Mouse (Mus musculus) thymus, postnatal 4 days (tissue): Measurements from ENCODE around the gene Lypd4.
"Not testable (repeated sequence)": the region's sequence is repeated elsewhere in the genome, so short reads cannot be mapped to it uniquely, and the experiment has no call there.

Experiments used
- DNase-seq: peaks from one replicate; pipeline ENCODE4 v3.0.0; 2021

The Lypd4 gene

DNA sequence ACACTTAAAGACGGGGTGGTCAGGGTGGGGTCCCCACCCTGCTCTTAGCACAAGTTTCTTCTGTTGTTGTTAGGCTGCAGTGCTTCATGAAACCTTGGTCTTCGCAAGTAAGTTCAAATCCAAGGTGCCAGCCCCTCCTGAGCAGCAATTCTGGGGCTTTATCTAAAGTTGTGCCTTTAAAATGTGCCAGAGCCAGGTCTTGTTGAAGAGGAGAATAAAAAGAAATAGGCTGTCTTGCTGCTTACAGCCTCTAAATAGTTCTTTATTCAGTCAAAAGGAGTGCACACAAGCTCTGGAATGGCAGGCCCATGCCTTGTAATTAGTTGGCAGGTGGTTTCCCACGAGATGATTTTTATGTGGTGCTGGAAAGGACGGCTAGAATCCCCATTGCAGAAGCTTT lies 17.4 kb upstream of the Lypd4 start:
- no peak for DNase-seq

DNA sequence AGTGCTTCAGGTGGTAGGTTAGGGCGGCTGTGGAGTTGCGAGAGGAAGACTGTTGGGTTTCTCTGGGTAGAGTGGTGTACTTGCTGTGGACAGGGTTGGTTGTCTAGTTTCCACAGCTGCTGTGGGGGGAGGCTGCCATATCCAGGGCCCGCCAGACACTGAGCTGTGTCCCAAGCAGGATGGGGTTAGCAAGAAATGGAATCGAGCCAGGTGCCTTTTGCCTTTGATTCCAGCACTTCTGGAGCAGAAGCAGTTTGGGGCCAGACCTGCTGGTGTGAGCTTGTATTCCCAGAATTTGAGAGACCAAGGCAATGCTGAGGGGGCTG lies 16.5 kb upstream of the Lypd4 start:
- DNase-seq: no peak

DNA sequence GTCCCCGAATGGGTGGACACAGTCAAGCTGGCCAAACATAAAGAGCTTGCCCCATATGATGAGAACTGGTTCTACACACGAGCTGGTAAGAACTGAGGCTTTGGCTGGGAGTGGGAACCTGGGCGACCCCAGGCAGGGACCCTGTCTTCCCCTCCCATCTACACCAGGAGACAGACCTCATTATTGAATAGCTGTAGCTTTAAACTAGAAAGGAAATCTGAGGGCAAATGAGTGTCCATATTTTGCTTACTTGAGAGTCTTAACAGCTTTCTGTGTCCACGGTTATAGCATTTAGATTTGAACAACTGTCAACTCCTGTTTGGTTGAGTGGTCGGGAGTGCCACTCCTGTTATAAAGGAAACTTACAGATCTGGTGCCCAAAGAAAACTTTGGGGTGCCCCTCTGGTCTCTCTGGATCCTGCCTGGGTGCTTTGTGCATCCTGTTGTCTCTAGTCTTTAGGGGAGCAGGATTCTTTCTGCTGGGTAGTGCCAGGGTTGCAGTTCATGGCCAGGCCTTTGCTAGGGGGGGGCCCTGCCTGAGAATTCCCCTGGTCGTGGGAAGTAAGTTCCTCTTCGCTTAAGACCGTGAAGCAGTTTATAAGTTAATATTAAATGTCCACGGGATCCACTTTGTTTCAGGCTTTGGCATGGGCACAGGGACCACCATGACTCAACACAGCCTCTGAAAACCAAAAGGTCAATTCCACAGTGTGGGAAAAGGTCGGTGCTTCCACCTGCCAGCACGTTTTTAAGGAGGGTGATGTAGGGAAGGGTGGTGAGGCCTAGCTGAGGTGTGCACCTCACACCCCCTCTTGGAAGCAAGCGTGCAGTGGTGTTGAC lies 15.9 kb upstream of the Lypd4 start:
- DNase-seq: no peak

DNA sequence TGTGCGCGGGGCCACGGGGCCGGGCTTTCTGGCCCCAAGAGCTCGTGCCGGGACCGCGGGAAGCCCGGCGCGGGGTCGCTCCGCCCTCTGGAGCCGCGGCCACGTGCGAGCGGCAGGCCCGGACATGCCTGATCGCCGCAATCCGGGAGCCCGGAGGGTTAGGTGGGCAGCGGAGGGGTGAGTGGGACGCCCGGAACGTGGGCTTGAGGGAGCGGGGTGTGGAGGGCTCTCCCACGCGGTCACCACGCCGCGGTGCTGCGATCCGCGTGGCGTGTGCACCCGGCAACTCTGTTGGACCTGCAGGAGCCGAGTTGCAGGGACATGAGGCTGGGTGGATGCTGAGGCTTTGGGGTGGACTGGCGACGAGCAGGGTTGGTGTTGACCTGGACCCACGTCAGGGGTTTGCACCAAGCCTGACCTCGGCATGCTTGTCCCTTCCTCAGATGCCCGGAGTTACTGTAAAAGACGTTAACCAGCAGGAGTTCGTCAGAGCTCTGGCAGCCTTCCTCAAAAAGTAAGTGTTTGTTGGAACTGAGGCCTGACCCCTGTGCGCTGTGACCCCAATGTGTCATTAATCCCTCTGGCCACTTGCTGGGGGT lies 15.1 kb upstream of the Lypd4 start:
- peak; percentile 35 for DNase-seq

DNA sequence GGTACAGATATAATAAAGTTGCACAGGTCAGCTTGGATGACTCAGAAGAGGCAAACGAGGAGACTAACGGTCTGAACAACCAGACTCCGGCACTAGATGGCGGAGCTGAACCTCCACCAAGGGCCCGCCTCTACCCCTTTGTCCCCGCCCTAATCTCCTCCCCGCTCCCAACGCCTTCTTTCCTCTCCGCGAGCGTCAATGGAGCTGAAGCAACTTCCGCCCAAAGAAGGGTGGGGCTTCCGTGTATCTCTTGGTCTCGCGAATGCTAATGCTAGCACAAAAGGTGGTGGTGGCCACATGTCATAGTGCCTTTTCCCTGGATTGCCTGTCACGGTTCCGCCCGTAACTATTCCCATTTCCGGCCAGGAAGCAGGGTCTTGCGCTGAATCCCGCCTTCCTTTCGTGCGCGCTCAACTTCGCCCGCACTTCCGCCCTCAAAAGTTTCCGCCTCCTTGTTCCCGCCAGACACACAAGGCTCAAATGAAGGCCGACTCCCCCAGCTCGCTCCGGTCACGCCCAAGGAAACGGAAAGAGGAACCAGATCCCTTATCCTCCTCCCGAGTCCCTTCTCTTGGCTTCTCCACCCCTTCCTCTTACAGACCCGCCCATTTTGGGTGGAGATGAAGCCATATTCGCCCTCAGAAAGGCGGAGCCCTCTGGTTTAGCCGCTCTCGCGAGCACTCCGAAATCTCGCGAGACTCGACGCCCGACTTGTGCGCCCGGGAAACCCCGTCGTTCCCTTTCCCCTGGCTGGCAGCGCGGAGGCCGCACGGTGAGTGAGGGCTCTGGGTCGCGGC lies 14.4 kb upstream of the Lypd4 start, which contains the start of gene Rps19:
Rps19 (plus strand) TSS at position 476 of the 797 bp plus-strand sequence.
- DNase-seq: peak; percentile 97

DNA sequence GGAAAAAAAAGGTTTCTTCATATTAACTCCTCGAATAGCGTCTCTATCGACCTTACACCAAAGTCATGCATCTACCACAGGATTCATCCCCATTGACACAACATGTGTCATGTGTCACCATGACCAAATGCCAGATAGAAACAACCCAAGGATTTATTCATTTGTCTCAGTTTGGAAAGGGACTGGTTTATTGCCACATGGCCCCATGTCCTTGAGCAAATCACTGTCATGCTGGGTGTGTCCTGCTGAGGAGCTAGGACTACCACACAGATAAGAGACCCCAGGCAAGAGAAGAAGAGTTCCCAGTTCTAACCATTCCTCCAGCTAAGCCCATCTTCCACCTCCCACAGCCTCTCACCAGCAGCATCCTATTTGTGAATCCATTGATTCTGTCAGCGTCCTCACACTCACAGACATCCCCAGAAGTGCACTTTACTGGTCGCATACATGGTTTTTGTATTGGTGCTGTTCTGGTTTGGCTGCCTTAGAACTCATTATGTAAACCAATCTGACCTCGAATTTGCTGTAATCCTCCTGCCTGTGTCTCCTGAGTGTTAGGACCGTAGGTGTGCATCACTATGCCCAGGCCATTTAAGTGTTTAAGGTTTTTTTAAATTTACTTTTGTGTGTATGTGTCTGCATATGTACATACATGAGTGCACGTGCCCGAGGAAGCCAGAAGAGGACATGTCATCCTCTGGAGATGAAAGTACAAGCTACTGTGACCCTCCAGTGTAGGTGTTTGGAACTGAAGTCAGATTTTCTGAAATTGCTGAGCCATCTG lies 12.9 kb upstream of the Lypd4 start:
- no peak for DNase-seq

DNA sequence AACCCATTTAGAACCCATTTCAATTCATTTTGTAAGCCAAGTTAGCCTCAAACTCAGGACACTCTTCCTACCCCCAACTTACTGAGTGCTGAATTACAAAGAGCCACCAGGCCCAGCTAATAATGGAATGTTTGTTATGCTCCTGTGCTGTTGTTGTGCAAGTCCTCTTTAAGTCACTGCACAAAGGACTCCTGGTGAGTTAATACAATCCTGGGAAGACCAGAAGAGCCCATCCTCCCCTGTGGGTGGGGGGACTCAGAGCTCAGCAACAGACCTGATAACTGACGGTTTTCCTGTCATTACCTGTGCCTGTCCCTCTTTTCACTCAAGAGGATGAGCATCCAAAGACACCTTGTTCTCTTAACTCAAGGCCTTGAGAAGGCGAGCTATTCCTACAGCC lies 9.9 kb upstream of the Lypd4 start:
- no peak for DNase-seq

DNA sequence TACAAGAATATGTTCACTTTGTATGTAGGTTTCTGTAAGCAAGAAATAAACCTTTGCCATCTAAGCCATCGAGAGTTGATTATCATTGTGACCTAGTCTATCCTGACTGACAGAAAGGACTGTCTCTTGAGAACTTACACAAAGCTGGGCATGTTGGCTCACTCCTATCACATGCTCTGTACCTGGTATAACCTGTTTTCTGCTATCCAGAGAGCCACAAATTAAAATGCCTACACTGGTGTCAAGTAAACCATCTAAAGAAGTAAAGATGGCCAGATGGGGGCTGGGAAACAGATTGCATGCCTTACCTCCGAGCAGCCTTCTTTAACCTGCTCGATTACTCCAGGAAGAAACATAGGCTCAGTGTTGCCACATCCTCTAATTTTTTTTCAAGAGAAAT lies 7.8 kb upstream of the Lypd4 start:
- no peak for DNase-seq

DNA sequence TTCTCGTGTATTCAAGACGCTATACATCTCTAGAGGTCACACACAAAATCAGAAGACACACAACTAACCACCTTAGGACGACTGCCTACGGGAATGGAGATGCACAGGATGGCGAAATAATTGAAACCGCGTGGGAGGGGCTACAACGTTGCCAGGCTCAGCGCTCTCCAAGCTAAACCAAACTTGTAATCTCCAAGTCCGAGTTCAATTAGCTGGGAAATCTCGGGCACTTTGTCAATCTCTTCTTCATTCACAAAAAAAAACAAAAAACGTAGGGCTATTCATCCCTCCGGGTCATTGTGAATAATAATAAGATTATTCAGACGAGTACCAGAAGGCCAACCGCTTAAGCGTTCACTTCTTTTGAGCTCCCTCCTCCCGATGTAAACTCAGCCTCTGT lies 661 bp downstream of the Lypd4 start:
- DNase-seq: no peak

DNA sequence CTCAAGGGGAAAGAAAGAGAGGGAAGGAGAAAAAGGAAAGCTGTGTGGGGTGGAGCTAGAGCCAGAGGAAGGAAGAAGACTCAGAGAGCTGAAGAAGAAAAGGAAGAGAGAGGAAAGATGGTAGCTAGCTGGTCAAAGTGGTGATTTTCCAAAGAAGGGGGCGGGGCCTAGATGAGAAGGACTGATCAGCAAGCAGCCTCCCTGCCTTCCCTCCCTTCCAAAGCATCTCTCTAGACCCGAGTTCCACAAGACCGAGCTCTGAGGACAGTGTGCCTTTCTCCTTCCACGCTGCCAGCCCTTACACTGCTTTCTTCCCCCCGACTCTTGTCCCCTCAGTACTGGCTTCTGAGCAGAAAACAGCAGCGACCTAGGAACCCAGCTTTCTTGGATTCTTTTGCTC lies 5.6 kb downstream of the Lypd4 start:
- DNase-seq: no peak

DNA sequence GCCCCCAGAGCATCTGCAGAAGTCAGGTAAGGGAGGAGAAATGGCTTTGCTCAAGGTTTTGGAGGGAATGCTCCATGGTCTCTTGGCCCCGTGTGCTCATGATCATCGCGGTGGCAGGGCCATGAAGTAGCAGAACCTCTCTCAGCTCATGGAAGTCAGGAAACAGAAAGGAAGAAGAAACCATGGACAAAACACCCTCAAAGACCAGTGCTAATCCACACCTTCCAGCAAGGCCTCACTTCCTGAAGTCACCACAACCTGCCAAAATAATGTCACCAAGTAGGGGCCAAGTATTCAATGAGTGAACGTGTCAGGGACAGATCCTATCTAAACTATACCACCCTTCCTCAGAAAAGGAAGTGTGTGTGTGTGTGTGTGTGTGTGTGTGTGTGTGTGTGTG lies 6.9 kb downstream of the Lypd4 start:
- DNase-seq: no peak

DNA sequence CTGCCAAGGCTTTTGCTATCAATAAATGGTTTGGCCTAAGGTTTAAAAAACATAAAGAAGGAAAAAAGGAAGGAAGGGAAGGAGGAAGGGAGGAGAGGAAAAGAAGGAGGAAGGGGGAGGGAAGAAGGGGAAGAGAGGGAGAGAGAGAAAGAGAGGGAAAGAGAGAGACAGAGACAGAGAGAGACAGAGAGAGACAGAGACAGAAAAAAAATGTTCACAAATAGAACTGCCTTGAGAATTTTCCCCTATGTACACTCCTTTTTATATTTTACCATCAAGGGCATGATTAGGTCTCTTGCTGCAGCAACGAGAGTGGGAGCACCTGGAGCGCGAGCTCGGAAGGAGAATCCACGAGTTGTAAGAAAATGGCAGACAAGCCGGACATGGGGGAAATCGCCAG lies 7.8 kb downstream of the Lypd4 start, which contains the start of gene Gm9844:
Gm9844 (plus strand) TSS at position 301 of the 400 bp plus-strand sequence.
- DNase-seq: no peak

DNA sequence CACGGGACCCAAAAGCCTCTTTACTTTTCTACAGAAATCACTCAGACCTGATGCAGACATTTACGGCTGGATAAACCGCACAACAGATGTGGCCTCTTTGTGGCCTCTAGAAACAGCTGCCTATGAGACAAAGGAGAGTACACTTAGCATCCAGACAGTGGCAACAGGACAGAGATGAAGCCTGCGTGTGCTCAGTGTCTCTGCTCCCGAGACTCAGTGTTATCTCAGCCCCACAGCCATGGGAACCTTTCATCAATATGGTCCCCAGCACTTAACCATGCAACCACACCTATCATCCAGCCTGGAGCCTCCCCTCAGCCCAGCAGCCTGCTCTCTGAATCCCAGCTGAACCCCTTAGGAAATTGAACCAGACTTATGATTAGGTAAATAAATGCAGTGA lies 10.5 kb downstream of the Lypd4 start:
- DNase-seq: no peak

DNA sequence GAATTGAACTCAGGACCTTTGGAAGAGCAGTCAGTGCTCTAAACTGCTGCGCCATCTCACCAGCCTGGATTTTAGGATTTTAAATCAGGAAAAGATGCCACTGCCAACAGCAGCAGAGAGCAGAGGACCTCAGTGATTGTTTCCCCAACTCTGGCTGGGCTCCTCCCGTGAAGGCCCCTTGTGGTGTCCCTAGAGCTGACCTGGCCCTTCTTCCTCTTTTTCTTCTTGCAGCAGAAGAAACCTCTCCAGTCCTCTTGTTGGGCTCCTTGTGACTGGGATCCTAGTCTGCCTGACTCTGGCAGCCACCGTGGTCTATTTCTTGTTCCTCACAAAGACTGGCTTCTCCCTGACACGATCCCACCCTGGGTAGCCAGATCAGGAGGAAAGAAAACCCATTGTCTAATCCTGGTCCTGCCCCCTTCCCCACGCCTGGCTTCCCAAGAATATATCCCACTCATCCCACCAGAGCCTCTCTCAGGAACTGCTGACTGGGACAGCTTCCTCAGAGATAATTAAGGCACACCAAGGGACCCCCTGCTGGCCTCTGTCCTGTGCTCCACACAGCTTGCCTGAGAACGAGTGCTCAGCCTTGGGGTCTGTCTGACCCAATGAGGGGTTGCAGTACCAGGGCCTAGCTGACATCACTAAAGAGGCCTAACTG lies 13.2 kb downstream of the Lypd4 start:
- no peak for DNase-seq

DNA sequence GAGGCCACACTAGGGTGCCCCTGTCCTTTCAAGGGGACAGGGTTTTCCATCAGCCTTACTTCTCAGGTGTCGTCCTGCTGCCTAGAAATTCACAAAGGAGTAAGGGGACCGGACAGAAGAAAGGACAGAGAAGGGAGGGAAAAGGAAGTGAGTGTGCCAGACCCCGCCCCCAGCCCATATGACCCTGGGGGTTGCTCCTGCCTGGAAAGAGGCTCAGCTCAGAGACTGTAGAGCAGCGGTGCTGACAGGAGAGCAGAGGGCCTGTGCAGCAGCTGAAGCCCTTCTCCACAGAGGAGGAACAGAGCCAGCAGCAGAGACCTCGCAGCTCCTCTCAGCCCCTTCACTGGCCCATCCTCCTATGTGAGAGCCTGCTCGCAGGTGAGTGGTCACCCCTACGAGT lies 16.0 kb downstream of the Lypd4 start:
- DNase-seq: no peak

DNA sequence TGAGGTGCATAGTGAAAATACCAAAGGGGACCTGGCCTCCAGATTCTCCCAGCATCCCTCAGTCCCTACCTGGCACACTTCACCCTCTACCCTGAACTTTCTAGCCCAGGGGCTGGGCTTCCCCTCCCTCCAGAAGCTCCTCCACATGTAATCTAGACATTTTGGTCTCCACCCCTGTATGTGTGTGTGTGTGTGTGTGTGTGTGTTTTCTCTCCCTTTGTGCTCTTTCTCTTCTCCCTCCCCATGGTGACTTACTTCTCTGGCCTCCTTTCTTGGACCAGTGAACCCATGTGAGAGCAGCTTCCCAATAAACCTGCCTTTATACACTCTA lies 16.5 kb downstream of the Lypd4 start:
- no peak for DNase-seq

DNA sequence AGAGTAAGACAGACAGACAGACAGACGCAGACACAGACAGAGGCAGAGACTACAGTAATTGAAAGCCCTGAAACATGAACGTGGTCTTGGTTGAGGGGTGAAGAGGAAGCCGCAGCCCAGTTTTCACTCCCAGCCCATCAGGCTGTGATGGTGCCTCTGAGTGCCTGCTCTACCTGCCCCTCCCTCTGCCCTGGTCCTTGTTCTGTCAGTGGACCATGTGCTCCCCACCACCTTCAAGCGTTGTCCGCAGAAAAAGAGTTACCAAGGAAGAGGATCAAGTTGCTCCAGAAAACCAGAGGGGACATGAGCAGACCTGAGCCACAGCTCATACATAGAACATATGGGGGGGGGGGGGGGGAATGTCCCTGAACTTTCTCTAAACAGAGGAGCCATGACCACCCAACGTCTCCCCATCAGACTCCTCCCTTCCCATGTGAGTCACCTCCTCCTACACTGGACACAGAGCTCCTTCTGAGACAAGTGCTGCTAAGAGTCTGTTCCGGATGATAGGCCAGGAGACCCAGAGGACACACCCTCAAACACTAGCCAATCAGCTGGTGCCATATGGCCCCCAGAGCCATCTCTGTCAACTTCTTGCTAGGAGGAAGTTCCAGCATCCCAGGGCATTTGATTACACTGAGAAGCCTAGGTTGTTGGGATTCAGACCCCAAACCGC lies 17.0 kb downstream of the Lypd4 start:
- no peak for DNase-seq

DNA sequence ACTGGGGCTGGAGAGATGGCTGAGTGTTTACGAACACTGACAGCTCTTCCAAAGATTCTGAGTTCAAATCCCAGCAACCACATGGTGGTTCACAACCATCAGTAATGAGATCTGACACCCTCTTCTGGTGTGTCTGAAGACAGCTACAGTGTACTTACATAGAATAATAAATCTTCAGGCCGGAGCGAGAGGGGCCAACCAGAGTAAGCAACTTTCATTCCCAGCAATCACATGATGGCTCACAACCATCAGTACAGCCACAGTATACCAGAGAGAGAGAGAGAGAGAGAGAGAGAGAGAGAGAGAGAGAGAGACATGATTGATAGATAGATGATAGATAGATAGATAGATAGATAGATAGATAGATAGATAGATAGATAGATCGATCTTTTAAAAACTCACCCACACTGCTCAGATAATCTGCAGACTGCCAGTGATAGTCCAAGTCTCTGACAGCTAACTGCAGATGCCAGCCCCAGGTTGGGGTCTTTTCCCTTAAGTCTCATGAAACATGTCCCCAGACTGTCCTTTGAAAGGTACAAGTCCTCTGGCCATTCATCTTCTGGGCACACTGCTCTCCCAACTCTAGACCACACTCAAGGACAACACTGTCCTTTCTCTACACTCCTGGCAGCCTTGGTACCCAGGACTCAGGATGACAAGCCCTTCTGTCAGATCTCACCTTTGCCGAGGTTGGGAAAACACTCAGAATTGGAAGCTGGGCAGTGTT lies 18.0 kb downstream of the Lypd4 start:
- DNase-seq: no peak

DNA sequence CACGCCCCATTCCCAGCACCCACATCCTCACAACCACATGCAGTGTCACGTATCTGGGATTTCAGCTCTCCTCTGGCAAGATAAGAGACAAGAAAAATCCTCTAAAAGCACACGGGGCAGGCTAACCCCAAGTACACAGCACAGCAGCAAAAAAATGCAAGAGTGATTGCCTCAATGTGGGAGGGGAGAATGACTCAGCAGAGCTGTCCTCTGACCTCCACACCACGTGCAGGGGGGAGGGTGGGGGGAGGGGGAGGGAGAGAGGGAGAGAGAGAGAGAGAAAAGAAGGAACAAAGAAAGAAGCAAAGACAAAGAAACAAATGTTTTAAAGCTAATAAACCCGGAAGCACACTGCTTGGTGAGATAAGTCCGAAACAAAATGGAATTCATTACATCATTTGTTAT lies 18.8 kb downstream of the Lypd4 start:
- no peak for DNase-seq

DNA sequence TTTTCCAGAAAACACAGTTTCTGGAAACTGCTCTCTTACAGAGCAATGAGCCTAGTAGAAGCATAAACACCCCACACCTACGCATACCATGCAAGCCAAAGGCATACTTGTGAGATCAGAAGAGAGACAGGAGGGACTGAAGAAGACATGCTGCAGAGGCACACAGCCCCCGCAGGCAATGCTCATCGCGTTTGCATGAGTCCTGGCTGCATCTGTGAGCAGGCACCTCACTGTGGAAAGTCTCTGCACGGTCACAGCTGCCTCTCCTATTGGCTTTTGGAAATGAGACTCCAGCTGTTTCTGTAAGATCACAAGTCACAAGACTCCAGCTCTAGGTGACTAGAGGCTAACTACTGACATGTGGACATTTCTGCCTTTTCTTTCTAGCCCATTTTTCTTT lies 19.6 kb downstream of the Lypd4 start:
- peak; percentile 13 for DNase-seq

DNA sequence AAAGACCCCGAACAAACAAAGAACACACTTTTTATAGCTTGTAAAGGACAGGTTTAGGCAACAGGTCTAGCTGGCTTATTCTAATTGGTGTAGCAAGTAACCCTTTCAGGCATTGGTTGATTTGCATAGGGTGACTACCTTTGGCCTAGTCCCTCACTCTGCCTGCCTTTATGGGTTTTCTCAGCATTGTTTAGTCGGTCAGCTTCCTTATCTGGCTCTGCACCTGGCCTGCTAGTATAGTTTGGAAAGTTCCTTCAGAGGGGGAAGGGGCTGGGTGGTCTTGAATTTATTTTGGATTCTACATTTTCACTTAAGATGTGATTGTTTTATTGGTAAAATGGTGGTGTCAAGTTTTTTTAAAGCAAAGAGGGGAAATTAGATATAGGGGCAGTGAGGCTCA lies 23.2 kb downstream of the Lypd4 start:
- not testable (repeated sequence) for DNase-seq
